Mouse (Mus musculus): ENCODE data around the gene Plcg2.

Plcg2 gene

GRCm38 (mm10) chr8:117550529-117550928 is 52.4 kb downstream of the Plcg2 start:
- DNase-seq, result no peak

- peak; percentile 24 for DNase-seq
These were observed 62.9 kb downstream of the Plcg2 start for GRCm38 (mm10) chr8:117561014-117561413.

GRCm38 (mm10) chr8:117561735-117562361 is 63.8 kb downstream of the Plcg2 start:
- peak; percentile 38 for DNase-seq

- peak; percentile 18 for DNase-seq
These were observed 64.4 kb downstream of the Plcg2 start for GRCm38 (mm10) chr8:117562445-117563014.

GRCm38 (mm10) chr8:117569409-117569808 is 71.3 kb downstream of the Plcg2 start:
- DNase-seq, result peak; percentile 82

GRCm38 (mm10) chr8:117576291-117576785 is 78.2 kb downstream of the Plcg2 start:
- DNase-seq, result no peak

- no peak for DNase-seq
These were observed 79.0 kb downstream of the Plcg2 start for GRCm38 (mm10) chr8:117577059-117577458.

- no peak for DNase-seq
These were observed 79.8 kb downstream of the Plcg2 start for GRCm38 (mm10) chr8:117577883-117578282.

GRCm38 (mm10) chr8:117578856-117579255 is 80.8 kb downstream of the Plcg2 start:
- no peak for DNase-seq

- no peak for DNase-seq
These were observed 95.8 kb downstream of the Plcg2 start for GRCm38 (mm10) chr8:117593862-117594261.

- no peak for DNase-seq
These were observed 96.9 kb downstream of the Plcg2 start for GRCm38 (mm10) chr8:117595001-117595400.

GRCm38 (mm10) chr8:117596777-117597176 is 98.7 kb downstream of the Plcg2 start:
- DNase-seq, result no peak

GRCm38 (mm10) chr8:117600839-117601238 is 102.7 kb downstream of the Plcg2 start:
- no peak for DNase-seq

GRCm38 (mm10) chr8:117604101-117604500 is 106.0 kb downstream of the Plcg2 start:
- no peak for DNase-seq

GRCm38 (mm10) chr8:117604671-117605070 is 106.6 kb downstream of the Plcg2 start:
- DNase-seq, result no peak

- no peak for DNase-seq
These were observed 107.1 kb downstream of the Plcg2 start for GRCm38 (mm10) chr8:117605201-117605600.

- no peak for DNase-seq
These were observed 112.4 kb downstream of the Plcg2 start for GRCm38 (mm10) chr8:117610506-117610905.

- no peak for DNase-seq
These were observed 114.8 kb downstream of the Plcg2 start for GRCm38 (mm10) chr8:117612861-117613260.

- DNase-seq, result peak; percentile 66
These were observed 128.1 kb downstream of the Plcg2 start for GRCm38 (mm10) chr8:117626040-117626838.

- no peak for DNase-seq
These were observed 129.0 kb downstream of the Plcg2 start for GRCm38 (mm10) chr8:117627096-117627495.

GRCm38 (mm10) chr8:117632532-117632931 is 134.4 kb downstream of the Plcg2 start:
- no peak for DNase-seq

GRCm38 (mm10) chr8:117634406-117634805 is 136.3 kb downstream of the Plcg2 start:
- no peak for DNase-seq

GRCm38 (mm10) chr8:117637462-117637861 is 139.4 kb downstream of the Plcg2 start:
- no peak for DNase-seq

- no peak for DNase-seq
These were observed 141.5 kb downstream of the Plcg2 start for GRCm38 (mm10) chr8:117639631-117640030.

Data from kidney, postnatal 10 days (tissue).